Mouse (Mus musculus): Measurements from ENCODE around the gene Filip1l. TPM values are rescaled to one million over a fixed set of nuclear protein-coding genes. Genes with fewer than 3 reads are reported as not detected.

Filip1l gene
- total RNA-seq, 4 experiments from 2014 or later = 2.5 to 3.6 (median 3.4) TPM

- no peak for DNase-seq (ENCODE audit: low spot score in 2 of 2)
Observed at GRCm38 (mm10) chr16:57433671-57434070, 80.8 kb downstream of the Filip1l start.

- no peak for DNase-seq (ENCODE audit: low spot score in 2 of 2)
Observed at GRCm38 (mm10) chr16:57434640-57435039, 81.7 kb downstream of the Filip1l start.

- DNase-seq (ENCODE audit: low spot score in 2 of 2) = no peak
Observed at GRCm38 (mm10) chr16:57437523-57438287, 84.8 kb downstream of the Filip1l start.

- no peak for DNase-seq (ENCODE audit: low spot score in 2 of 2)
Observed at GRCm38 (mm10) chr16:57438288-57438685, 85.4 kb downstream of the Filip1l start.

GRCm38 (mm10) chr16:57439206-57439605 is 86.3 kb downstream of the Filip1l start:
- no peak for DNase-seq (ENCODE audit: low spot score in 2 of 2)

- no peak for DNase-seq (ENCODE audit: low spot score in 2 of 2)
Observed at GRCm38 (mm10) chr16:57440706-57441437, 88.0 kb downstream of the Filip1l start.

- DNase-seq (ENCODE audit: low spot score in 2 of 2) = no peak
Observed at GRCm38 (mm10) chr16:57445096-57446094, 92.5 kb downstream of the Filip1l start.

- DNase-seq (ENCODE audit: low spot score in 2 of 2) = no peak
Observed at GRCm38 (mm10) chr16:57453009-57453408, 100.1 kb downstream of the Filip1l start.

GRCm38 (mm10) chr16:57454106-57454763 is 101.3 kb downstream of the Filip1l start:
- no peak for DNase-seq (ENCODE audit: low spot score in 2 of 2)

GRCm38 (mm10) chr16:57455573-57455972 is 102.7 kb downstream of the Filip1l start:
- DNase-seq (ENCODE audit: low spot score in 2 of 2) = no peak

- no peak for DNase-seq (ENCODE audit: low spot score in 2 of 2)
Observed at GRCm38 (mm10) chr16:57456003-57456402, 103.1 kb downstream of the Filip1l start.

- no peak for DNase-seq (ENCODE audit: low spot score in 2 of 2)
Observed at GRCm38 (mm10) chr16:57465386-57465913, 112.6 kb downstream of the Filip1l start.

- DNase-seq (ENCODE audit: low spot score in 2 of 2) = no peak
Observed at GRCm38 (mm10) chr16:57469301-57469700, 116.4 kb downstream of the Filip1l start.

- DNase-seq (ENCODE audit: low spot score in 2 of 2) = no peak
Observed at GRCm38 (mm10) chr16:57469869-57470268, 117.0 kb downstream of the Filip1l start.

GRCm38 (mm10) chr16:57470286-57470830 is 117.5 kb downstream of the Filip1l start:
- DNase-seq (ENCODE audit: low spot score in 2 of 2) = no peak

GRCm38 (mm10) chr16:57471071-57471470 is 118.2 kb downstream of the Filip1l start:
- no peak for DNase-seq (ENCODE audit: low spot score in 2 of 2)

GRCm38 (mm10) chr16:57473415-57474085 is 120.7 kb downstream of the Filip1l start:
- DNase-seq (ENCODE audit: low spot score in 2 of 2) = no peak

- DNase-seq (ENCODE audit: low spot score in 2 of 2) = no peak
Observed at GRCm38 (mm10) chr16:57478451-57478850, 125.6 kb downstream of the Filip1l start.

- DNase-seq (ENCODE audit: low spot score in 2 of 2) = no peak
Observed at GRCm38 (mm10) chr16:57479776-57480175, 126.9 kb downstream of the Filip1l start.

- DNase-seq (ENCODE audit: low spot score in 2 of 2) = no peak
Observed at GRCm38 (mm10) chr16:57482264-57482663, 129.4 kb downstream of the Filip1l start.

Data from left cerebral cortex, adult 8-10 months (tissue).